Mouse (Mus musculus) 3134 (cell line): ENCODE results near the gene Elk3.

Source experiments
- DNase-seq: peaks from one replicate; pipeline ENCODE4 v3.0.0-alpha.2; 2011; ENCODE audit warnings: low spot score; ENCODE audit not compliant: insufficient read length; ENCODE audit errors: extremely low read depth

Elk3 gene

GRCm38 (mm10) chr10:93298208-93298607 is 12.7 kb downstream of the Elk3 start:
- DNase-seq, result no peak

DNA sequence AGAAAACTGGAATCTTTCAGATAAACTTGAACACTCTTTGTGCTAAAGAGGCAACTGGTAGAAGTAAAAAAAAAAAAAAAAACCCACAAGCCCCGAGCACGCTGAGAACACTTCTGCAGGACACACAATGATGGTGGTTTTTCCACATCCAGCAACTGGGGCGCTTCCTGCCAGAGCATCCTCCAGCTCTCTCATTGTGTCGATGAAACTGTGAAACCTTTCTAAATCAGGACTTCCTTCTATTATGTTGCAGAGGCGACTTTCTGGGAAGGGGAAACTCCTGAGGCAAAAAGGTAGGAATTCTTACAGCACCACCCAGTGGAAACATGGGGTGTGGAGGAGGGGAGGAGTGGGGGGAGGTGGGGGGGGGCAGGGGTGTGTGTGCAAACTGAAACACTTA is 13.2 kb downstream of the Elk3 start:
- DNase-seq, result no peak

GRCm38 (mm10) chr10:93294547-93295219 is 16.3 kb downstream of the Elk3 start:
- DNase-seq, result no peak

GRCm38 (mm10) chr10:93293621-93294020 is 17.3 kb downstream of the Elk3 start:
- no peak for DNase-seq

DNA sequence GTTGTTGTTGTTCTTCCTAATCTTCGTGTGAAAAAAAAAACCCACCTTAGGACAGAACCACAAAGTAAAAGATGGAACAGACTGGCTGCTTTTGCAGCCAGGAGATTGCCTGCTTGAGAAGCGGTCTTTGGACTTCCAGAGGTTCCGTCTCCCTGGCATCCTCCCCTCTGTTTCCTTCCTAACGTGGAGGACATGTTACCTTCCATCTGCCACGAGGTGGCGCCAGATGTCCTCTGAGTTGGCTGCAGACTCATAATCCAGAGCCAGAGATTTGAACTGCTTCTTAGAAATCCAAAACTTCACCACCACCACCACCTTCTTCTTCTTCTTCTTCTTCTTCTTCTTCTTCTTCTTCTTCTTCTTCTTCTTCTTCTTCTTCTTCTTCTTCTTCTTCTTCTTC is 19.1 kb downstream of the Elk3 start:
- DNase-seq, result peak; percentile 58

- peak; percentile 77 for DNase-seq
These were observed 19.6 kb downstream of the Elk3 start for GRCm38 (mm10) chr10:93291352-93291751.

DNA sequence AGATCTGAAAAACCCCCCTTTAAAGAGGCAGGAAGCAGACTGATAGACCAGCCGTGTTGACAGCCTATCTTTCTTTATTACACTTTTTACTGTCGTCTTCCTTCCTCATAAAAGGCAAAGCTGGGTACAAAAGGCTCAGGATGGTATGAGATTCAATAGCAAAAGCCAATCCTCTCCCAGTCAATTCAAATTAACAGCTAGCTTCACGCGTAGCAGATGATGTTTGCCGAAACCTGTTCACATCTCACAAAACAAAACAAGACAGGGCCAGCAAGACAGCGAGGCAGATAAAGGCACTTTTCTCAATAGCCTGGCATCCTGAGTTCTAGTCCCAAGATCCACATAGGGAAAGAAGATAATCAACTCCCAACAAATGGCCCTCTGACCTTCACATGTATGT is 21.5 kb downstream of the Elk3 start:
- DNase-seq, result no peak

DNA sequence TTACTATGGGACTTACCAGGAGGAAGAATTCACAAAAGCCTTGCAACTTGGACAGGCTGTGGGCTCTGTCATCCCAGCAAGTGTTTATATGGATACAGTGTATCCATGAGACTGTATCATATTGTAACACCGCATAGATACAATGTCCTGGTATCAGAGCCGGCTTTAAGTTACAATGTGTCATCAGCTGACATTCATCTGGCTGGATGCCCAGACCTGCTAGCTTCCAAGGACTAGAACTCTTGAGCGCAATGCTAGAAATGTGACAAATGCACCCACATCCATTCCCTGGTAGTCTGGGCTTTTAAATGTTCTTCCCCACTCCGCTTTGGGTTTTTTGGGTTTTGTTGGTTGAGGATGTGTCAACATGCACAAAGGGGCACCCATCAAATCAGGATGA is 22.6 kb downstream of the Elk3 start:
- peak; percentile 51 for DNase-seq

DNA sequence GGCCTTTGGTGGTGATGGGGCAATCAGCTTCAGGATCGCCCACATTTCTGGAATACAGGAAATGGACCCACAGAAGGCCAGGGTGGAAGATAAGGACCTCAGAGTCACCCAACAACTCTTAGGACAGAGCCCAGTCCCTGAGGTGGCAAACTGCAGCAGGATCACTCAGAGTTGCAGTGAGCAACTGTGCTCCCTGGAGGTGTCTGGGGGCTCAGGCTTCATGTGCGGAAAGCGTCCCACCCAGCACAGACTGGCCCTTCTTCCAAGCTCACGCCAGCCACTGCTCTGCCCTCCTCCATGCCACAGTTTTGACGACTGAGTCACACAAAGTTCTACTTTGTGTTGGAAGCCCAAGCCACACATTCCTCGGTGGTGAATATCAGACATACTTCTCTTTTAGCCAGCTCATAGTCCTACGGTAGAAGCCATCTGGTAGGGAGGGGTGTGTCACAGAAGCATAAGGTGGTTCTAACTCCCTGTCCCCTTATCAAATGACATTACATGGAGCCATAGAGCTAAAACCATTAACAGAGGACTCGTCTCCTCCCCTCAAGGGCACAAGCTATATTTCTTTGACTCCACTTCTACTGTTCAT is 23.3 kb downstream of the Elk3 start:
- DNase-seq, result peak; percentile 90

GRCm38 (mm10) chr10:93285489-93285888 is 25.4 kb downstream of the Elk3 start:
- DNase-seq, result no peak

DNA sequence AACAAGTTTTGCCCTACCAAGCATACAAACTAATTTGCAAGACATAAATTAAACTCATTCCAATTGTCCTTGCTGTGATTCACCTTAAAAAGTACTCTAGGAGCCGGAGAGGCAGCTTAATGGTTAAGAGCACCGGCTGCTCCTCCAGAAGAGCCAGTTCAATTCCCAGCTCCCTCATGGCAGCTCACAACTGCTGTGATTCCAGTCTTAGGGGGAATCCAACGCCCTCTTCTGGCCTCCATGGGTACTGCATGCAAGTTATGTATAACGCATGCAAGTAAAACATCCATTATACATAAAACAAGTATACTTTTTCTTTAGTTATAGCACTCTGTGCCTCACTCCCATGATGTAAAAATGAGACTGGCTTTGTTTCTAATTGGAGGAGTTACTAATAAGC is 27.7 kb downstream of the Elk3 start:
- no peak for DNase-seq

- no peak for DNase-seq
These were observed 28.4 kb downstream of the Elk3 start for GRCm38 (mm10) chr10:93282526-93282964.

DNA sequence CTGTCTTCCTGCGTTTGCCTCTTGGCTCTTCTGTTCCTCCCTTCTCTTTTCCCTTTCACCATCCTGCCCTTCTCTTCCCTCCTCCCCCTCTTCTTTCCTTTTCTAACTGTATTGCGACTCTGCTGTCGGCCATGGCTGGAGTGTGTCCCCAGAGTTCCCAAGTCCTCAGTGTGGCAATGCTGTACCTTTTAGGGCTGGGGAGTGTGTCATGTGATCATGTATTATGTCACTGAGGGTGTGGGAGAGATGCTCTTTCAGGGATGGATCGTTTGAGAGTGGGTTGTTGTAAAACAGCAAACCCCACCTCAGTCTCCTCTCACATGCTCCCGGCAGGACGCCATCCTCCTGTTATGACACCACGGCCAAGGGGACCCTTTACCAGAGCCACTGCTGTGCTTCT is 29.8 kb downstream of the Elk3 start:
- no peak for DNase-seq

DNA sequence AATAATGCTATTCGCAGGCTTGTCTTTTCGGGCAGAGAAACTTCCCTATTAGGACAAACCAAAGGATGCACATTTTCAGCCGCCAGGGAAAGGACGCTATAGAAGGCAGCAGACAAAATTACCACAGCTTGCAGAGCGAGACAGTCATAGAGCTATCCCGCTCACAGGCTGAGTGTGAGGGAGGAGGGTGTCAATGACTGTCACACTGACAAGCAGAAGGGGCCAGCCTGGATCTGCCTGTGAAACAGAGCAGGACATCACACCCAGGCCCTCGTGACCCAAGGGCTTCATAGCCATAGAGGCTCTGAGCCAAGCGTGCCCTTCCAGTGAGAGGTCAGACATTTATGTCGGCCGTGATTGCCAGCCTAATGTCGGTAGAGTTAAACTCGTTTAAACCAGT is 30.3 kb downstream of the Elk3 start:
- no peak for DNase-seq

DNA sequence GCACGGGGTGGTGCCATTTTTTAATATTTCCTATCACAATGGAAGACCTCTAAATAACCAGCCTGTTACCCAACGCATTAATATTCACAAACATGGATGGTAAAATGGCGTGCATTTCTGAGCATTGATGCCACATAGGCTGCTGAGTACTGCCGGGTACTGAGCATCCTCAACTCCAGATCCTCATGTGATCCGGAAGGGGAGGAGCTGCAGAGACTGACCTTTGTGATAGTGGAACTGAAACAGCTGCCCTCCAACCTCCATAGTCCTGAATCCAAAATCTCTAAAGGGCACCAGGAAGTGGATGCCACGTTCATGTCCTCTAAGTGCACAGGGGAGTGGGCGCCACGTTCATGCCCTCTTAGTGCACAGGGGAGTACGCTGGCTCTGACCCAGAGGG is 31.9 kb downstream of the Elk3 start:
- DNase-seq, result no peak

- no peak for DNase-seq
These were observed 32.6 kb downstream of the Elk3 start for GRCm38 (mm10) chr10:93278361-93278760.

DNA sequence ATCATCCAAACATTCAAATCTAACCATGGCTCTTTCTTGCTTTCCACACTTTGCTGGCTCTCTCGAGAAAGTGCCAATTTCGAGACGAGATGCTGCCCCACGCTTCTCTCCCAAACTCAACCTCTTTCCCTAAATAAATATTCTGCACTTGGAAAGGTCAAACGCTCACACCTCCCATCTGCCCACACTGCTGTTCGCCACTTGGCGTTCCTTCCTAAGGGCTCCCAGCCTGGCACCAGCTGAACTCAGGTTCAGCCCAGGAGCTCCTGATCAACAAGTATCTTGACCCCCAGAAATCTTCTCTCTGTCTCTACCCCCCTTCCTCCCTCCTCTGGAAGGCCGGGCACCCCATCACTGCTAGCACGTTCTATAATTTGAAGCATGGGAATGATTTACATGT is 34.1 kb downstream of the Elk3 start:
- DNase-seq, result no peak

- DNase-seq, result peak; percentile 70
These were observed 34.6 kb downstream of the Elk3 start for GRCm38 (mm10) chr10:93276349-93276763.

- peak; percentile 50 for DNase-seq
These were observed 35.5 kb downstream of the Elk3 start for GRCm38 (mm10) chr10:93275212-93276136.

DNA sequence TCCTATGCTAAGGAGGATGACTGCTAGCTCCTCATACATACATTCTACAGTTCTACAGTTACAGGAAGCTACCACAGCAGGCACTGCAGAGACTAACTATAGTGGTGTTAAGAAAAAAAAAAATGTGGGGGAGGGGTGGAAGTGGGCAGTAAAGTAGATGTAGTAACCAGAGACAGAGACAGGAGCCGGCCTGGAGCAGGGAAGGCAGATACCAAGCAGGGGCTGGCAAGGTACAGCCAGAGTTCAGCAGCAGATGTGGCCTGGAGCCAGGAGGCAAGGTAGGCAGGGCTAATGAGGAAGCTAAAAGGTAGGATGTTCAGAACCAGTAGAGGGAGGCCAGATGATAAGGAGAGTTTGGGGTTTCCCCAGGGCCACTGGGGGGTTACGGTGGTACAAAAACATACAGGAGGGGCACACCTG is 36.6 kb downstream of the Elk3 start:
- DNase-seq, result no peak
